Comparison of ENCODE assay signal across 9 mouse cellular contexts in the genomic region with DNA sequence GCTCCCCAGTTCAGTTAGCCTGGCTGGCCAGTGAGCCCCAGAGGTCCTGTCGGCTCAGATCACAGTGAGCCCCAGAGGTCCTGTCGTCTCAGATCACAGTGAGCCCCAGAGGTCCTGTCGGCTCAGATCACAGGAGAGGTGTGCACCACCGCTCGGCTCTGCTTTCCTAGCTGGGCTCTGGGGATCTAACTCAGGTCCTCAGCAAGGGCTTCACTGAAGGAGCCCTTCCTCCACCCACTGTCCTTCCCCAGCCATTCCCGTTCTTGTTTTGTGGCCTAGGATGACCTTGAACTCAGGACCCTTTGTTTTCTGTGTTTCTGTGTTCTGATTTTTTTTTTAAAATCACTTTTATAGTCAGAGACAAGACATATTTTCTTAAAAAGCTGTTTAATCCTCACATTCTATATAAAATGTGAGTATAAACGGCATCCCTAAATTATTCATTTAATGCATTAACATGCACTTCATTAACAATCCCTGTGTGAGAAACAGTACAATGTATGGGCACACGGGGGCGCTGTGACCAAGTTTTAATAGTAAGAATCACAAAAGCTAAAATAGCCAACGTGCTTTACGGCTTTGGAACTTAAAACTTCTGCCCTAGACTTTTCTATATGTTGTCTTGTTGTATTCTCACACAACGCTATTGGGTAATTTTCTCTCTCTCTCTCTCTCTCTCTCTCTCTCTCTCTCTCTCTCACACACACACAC. TPM values are rescaled to one million over a fixed set of nuclear protein-coding genes. Genes with fewer than 3 reads are reported as not detected.
DNase-seq lines count a peak whose midpoint lies in the region; ATAC-seq and TF ChIP-seq lines count a peak whose summit lies in the region.
"Had no signal": no experiment of that assay in that cellular context is flagged by ENCODE, and none has a peak within 500 bp of the region (broad histone marks: within the 10 kb centered on the region; RNA-seq: fewer than 3 reads in every experiment).

No protein-coding gene starts in this region.

- H3K27ac ChIP-seq in hindbrain, embryonic 11.5 days (ENCODE audit: low read depth, low read length), result no peak overlapping the region
- H3K27ac ChIP-seq in hindbrain, embryonic 12.5 days, result no peak overlapping the region
- H3K27ac ChIP-seq in ES-E14 (ENCODE audit: insufficient read depth, low read depth, low read length, poor library complexity, severe bottlenecking), result no peak overlapping the region
- no peak overlapping the region for H3K27ac ChIP-seq in cerebellum, adult 2 months (ENCODE audit: insufficient read depth, low read length)
- no peak overlapping the region for H3K27ac ChIP-seq in gastrocnemius, adult 2 months
- H3K27ac ChIP-seq: neural tube, embryonic 12.5 days had no signal

- no peak for TF ChIP-seq POLR2A in cerebellum, adult 2 months (IDR thresholded peaks at IDR 0.05; ENCODE audit: borderline replicate concordance, insufficient read depth, low read length)

- in situ Hi-C loops in ES-E14 (cut with MboI; ENCODE audit: low sequenced_read_pairs in 2 of 2, unreplicated experiment in 2 of 2), result no loop called here

- peak; percentile 8; the same call in 1 of the 2 replicates for TF ChIP-seq CTCF in cerebellum, adult 2 months (IDR thresholded peaks at IDR 0.05; ENCODE audit: borderline replicate concordance, insufficient read depth, low read depth, low read length)
- TF ChIP-seq CTCF in gastrocnemius, adult 2 months (IDR thresholded peaks at IDR 0.05), result peak; percentile 81

- H3K4me2 ChIP-seq in hindbrain, embryonic 11.5 days (replicated peaks; ENCODE audit: low read depth, low read length), result no peak overlapping the region
- no peak overlapping the region for H3K4me2 ChIP-seq in hindbrain, embryonic 12.5 days (replicated peaks)
- H3K4me2 ChIP-seq: neural tube, embryonic 12.5 days had no signal

- intact Hi-C loops in gastrocnemius, adult 2 months (cut with DNase I), result no loop called here

- no peak overlapping the region for H3K4me3 ChIP-seq in hindbrain, embryonic 11.5 days (ENCODE audit: low read depth, low read length)
- no peak overlapping the region for H3K4me3 ChIP-seq in hindbrain, embryonic 12.5 days
- H3K4me3 ChIP-seq in ES-E14 (ENCODE audit: insufficient read depth in 1 of 2, low read depth in 1 of 2, low read length in 2 of 2, poor library complexity in 1 of 2, severe bottlenecking in 1 of 2), result no peak overlapping the region
- no peak overlapping the region for H3K4me3 ChIP-seq in cerebellum, adult 2 months (replicated peaks; ENCODE audit: insufficient read depth, low read depth, low read length)
- H3K4me3 ChIP-seq in gastrocnemius, adult 2 months, result no peak overlapping the region
- H3K4me3 ChIP-seq: neural tube, embryonic 12.5 days had no signal

- H3K9ac ChIP-seq in hindbrain, embryonic 11.5 days (ENCODE audit: low read depth, low read length), result no peak overlapping the region
- H3K9ac ChIP-seq in hindbrain, embryonic 12.5 days, result no peak overlapping the region
- H3K9ac ChIP-seq in ES-E14 (ENCODE audit: insufficient read depth, low read depth, low read length, poor library complexity, severe bottlenecking), result no peak overlapping the region
- H3K9ac ChIP-seq: neural tube, embryonic 12.5 days had no signal

- H3K9me3 ChIP-seq in hindbrain, embryonic 11.5 days (ENCODE audit: control insufficient read depth, low read length), result no peaks in the 10 kb centered on the region
- H3K9me3 ChIP-seq in hindbrain, embryonic 12.5 days (replicated peaks), result no peaks in the 10 kb centered on the region
- no peaks in the 10 kb centered on the region for H3K9me3 ChIP-seq in ES-E14 (ENCODE audit: control insufficient read depth, insufficient read depth, low read depth, low read length)
- H3K9me3 ChIP-seq: neural tube, embryonic 12.5 days had no signal

- H3K36me3 ChIP-seq in hindbrain, embryonic 11.5 days (ENCODE audit: control insufficient read depth, insufficient read depth, low read length), result no peaks in the 10 kb centered on the region
- no peaks in the 10 kb centered on the region for H3K36me3 ChIP-seq in hindbrain, embryonic 12.5 days
- H3K36me3 ChIP-seq in ES-E14 (ENCODE audit: control insufficient read depth, insufficient read depth, low read length, poor library complexity, severe bottlenecking), result no peaks in the 10 kb centered on the region
- H3K36me3 ChIP-seq in splenic B cell, adult 2 months (ENCODE audit: control insufficient read depth, insufficient read depth, low read length, poor library complexity, severe bottlenecking), result no peaks in the 10 kb centered on the region
- H3K36me3 ChIP-seq: neural tube, embryonic 12.5 days had no signal

- no peak for ATAC-seq in hindbrain, embryonic 11.5 days (ENCODE audit: low FRiP score)
- ATAC-seq in hindbrain, embryonic 12.5 days (ENCODE audit: low FRiP score), result no peak
- ATAC-seq in megakaryocyte progenitor cell, adult 5-6 weeks (replicated peaks; ENCODE audit: poor library complexity), result peak; percentile 91

- H3K4me1 ChIP-seq in hindbrain, embryonic 11.5 days (replicated peaks; ENCODE audit: control insufficient read depth, insufficient read depth, low read length), result no peaks in the 10 kb centered on the region
- no peaks in the 10 kb centered on the region for H3K4me1 ChIP-seq in hindbrain, embryonic 12.5 days
- peaks cover 1 to 4% of the 10 kb centered on the region in 2 experiments; a peak in 2 of 4 replicates for H3K4me1 ChIP-seq in ES-E14 (ENCODE audit: control insufficient read depth in 2 of 2, insufficient read depth in 2 of 2, low read length in 2 of 2, poor library complexity in 1 of 2)
- H3K4me1 ChIP-seq in cerebellum, adult 2 months (ENCODE audit: control insufficient read depth, insufficient read depth, low read length), result no peaks in the 10 kb centered on the region
- H3K4me1 ChIP-seq: neural tube, embryonic 12.5 days had no signal

- WGBS in hindbrain, embryonic 11.5 days, result 50% methylated on average over 12 of the region's 12 CpGs
- WGBS in hindbrain, embryonic 12.5 days, result 49% methylated on average over 12 of the region's 12 CpGs
- 40% methylated on average over 12 of the region's 12 CpGs for WGBS in cerebellum, adult 2 months

- H3K27me3 ChIP-seq in hindbrain, embryonic 11.5 days (ENCODE audit: control insufficient read depth, insufficient read depth, low read length), result no peaks in the 10 kb centered on the region
- H3K27me3 ChIP-seq in hindbrain, embryonic 12.5 days, result no peaks in the 10 kb centered on the region
- H3K27me3 ChIP-seq in cerebellum, adult 2 months (ENCODE audit: control insufficient read depth, insufficient read depth, low read length), result no peaks in the 10 kb centered on the region
- no peaks in the 10 kb centered on the region for H3K27me3 ChIP-seq in splenic B cell, adult 2 months (ENCODE audit: control insufficient read depth, insufficient read depth, low read length, poor library complexity, severe bottlenecking)
- H3K27me3 ChIP-seq: neural tube, embryonic 12.5 days had no signal

- peak; percentile 79 for DNase-seq in hindbrain, embryonic 11.5 days (ENCODE audit: low spot score)
- peak; percentile 48 for DNase-seq in ES-E14 (ENCODE audit: low read depth, low spot score)
- DNase-seq in cerebellum, adult 2 months, result peak; percentile 35 to 63
- peak; percentile 61 for DNase-seq in gastrocnemius, adult 2 months
- peak; percentile 65 for DNase-seq in layer of hippocampus, adult 9-10 months (ENCODE audit: low spot score)
- peak; percentile 77 for DNase-seq in splenic B cell, adult 2 months (ENCODE audit: low read depth, low spot score)

TF ChIP-seq in ES-E14, 5 proteins besides CTCF, POLR2A, EP300 and RAD21:
- TF ChIP-seq ZC3H11A (IDR thresholded peaks at IDR 0.05; ENCODE audit: borderline replicate concordance, low read depth, low read length), result no peak
- TF ChIP-seq MAFK (IDR thresholded peaks at IDR 0.05; ENCODE audit: insufficient read depth, low read depth, low read length), result no peak
- no peak for TF ChIP-seq ZNF384 (IDR thresholded peaks at IDR 0.05; ENCODE audit: low read depth, low read length)
- no peak for TF ChIP-seq HCFC1 (IDR thresholded peaks at IDR 0.05; ENCODE audit: borderline replicate concordance, insufficient read depth, low read length)
- TF ChIP-seq CHD2 (IDR thresholded peaks at IDR 0.05; ENCODE audit: low read depth, low read length), result no peak

RNA-seq across cellular contexts. Expression of a gene that starts 16.1 kb away (rescaled TPM):
- polyA plus RNA-seq in hindbrain, embryonic 11.5 days (2014; fragmentation: Nextera tagmentation; extraction: Ambion mirVana), result not detected in 2 replicates
- not detected in 2 replicates for polyA plus RNA-seq in hindbrain, embryonic 12.5 days (2016; fragmentation: Nextera tagmentation; extraction: Ambion mirVana)
- total RNA-seq in ES-E14 (2012; rRNA removed), result not detected in 2 replicates
- polyA plus RNA-seq in cerebellum, adult 2 months (2012; rRNA removed), result not detected in 2 replicates
- total RNA-seq in gastrocnemius, adult 2 months (2021), result not detected
- total RNA-seq in megakaryocyte progenitor cell, adult 5-6 weeks (2015), result not detected in 2 replicates
- total RNA-seq in megakaryocyte progenitor cell, adult 5-6 weeks (2017), result not detected in 2 replicates
- polyA plus RNA-seq: neural tube, embryonic 12.5 days had no signal
